Mouse (Mus musculus) E14TG2a.4 (cell line): Measurements from ENCODE around the gene Nfic.

Experiments
- CTCF ChIP-seq: conservative IDR thresholded peaks from 2 replicates; pipeline ENCODE4 v1.5.1; 2014; ENCODE audit warnings: low read length
- NANOG ChIP-seq: IDR thresholded peaks from 2 replicates; pipeline ENCODE4 v1.6.1; 2014; ENCODE audit warnings: borderline replicate concordance, low read length, mixed read lengths
- POU5F1 ChIP-seq: IDR thresholded peaks from 2 replicates; pipeline ENCODE4 v1.6.1; 2014; ENCODE audit warnings: low read length, borderline replicate concordance

DNA sequence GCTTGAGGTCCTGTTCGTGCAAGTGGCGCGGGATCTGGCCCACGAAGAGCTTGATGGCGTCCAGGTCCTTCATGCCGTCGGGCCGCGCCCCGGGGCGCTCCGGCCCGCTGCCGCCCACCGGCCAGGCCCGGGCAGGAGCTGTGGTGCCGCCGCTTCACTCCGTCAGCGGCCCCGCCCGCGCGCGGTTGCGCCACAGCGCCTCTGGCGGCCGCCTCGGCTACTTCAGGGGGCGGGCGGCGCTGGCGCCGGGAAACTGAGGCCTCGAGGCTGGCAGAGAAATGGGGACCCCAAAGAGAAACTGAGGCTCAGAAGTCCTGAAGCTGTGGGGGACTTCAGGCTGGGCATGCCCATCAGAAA lies 27.1 kb upstream of the Nfic start, which contains the start of gene Celf5:
- TF ChIP-seq CTCF (no peak), POU5F1 (no peak), NANOG (no peak)
